Mouse (Mus musculus): ENCODE measurements around the gene Usp36.

GRCm38 (mm10) chr11:118212636-118213112 is 77.4 kb downstream of the Usp36 start:
- TF ChIP-seq CTCF (IDR thresholded peaks at IDR 0.05; ENCODE audit: borderline replicate concordance, insufficient read depth, low read length) = no peak
- TF ChIP-seq POLR2A (IDR thresholded peaks at IDR 0.05; ENCODE audit: low read depth, low read length) = no peak
